Mouse (Mus musculus): ENCODE measurements around the gene 1810062G17Rik.

The 1810062G17Rik gene

GRCm38 (mm10) chr3:36476261-36477155 lies 771 bp downstream of the 1810062G17Rik start:
- DNase-seq (ENCODE audit: low spot score): peak; percentile 68

GRCm38 (mm10) chr3:36478776-36479175 lies 3.0 kb downstream of the 1810062G17Rik start:
- DNase-seq (ENCODE audit: low spot score): no peak

GRCm38 (mm10) chr3:36480486-36480885 lies 4.7 kb downstream of the 1810062G17Rik start:
- DNase-seq (ENCODE audit: low spot score): no peak

GRCm38 (mm10) chr3:36481776-36482193 lies 6.0 kb downstream of the 1810062G17Rik start:
- DNase-seq (ENCODE audit: low spot score): peak; percentile 66

GRCm38 (mm10) chr3:36482940-36483339 lies 7.2 kb downstream of the 1810062G17Rik start:
- no peak for DNase-seq (ENCODE audit: low spot score)

GRCm38 (mm10) chr3:36484292-36484691 lies 8.6 kb downstream of the 1810062G17Rik start:
- no peak for DNase-seq (ENCODE audit: low spot score)

- no peak for DNase-seq (ENCODE audit: low spot score)
Measured at GRCm38 (mm10) chr3:36486176-36486575, 10.4 kb downstream of the 1810062G17Rik start.

GRCm38 (mm10) chr3:36486881-36487280 lies 11.1 kb downstream of the 1810062G17Rik start:
- DNase-seq (ENCODE audit: low spot score): no peak

GRCm38 (mm10) chr3:36488367-36488766 lies 12.6 kb downstream of the 1810062G17Rik start:
- DNase-seq (ENCODE audit: low spot score): no peak

- no peak for DNase-seq (ENCODE audit: low spot score)
Measured at GRCm38 (mm10) chr3:36488899-36489589, 13.3 kb downstream of the 1810062G17Rik start.

GRCm38 (mm10) chr3:36489590-36489910 lies 13.8 kb downstream of the 1810062G17Rik start:
- no peak for DNase-seq (ENCODE audit: low spot score)

GRCm38 (mm10) chr3:36491535-36491934 lies 15.8 kb downstream of the 1810062G17Rik start:
- no peak for DNase-seq (ENCODE audit: low spot score)

GRCm38 (mm10) chr3:36492716-36493391 lies 17.1 kb downstream of the 1810062G17Rik start:
- peak; percentile 33 for DNase-seq (ENCODE audit: low spot score)

GRCm38 (mm10) chr3:36493641-36494283 lies 18.0 kb downstream of the 1810062G17Rik start:
- peak; percentile 23 for DNase-seq (ENCODE audit: low spot score)

GRCm38 (mm10) chr3:36494613-36495012 lies 18.9 kb downstream of the 1810062G17Rik start:
- peak; percentile 27 for DNase-seq (ENCODE audit: low spot score)

GRCm38 (mm10) chr3:36495436-36495835 lies 19.7 kb downstream of the 1810062G17Rik start:
- DNase-seq (ENCODE audit: low spot score): peak; percentile 96

GRCm38 (mm10) chr3:36496273-36496672 lies 20.5 kb downstream of the 1810062G17Rik start:
- peak; percentile 54 for DNase-seq (ENCODE audit: low spot score)

GRCm38 (mm10) chr3:36496746-36497145 lies 21.0 kb downstream of the 1810062G17Rik start:
- peak; percentile 86 for DNase-seq (ENCODE audit: low spot score)

- peak; percentile 51 for DNase-seq (ENCODE audit: low spot score)
Measured at GRCm38 (mm10) chr3:36498224-36498623, 22.5 kb downstream of the 1810062G17Rik start.

GRCm38 (mm10) chr3:36499418-36499817 lies 23.7 kb downstream of the 1810062G17Rik start:
- DNase-seq (ENCODE audit: low spot score): peak; percentile 12

- DNase-seq (ENCODE audit: low spot score): no peak
Measured at GRCm38 (mm10) chr3:36500976-36501375, 25.2 kb downstream of the 1810062G17Rik start.

GRCm38 (mm10) chr3:36501546-36501945 lies 25.8 kb downstream of the 1810062G17Rik start:
- no peak for DNase-seq (ENCODE audit: low spot score)
